Mouse (Mus musculus) kidney, postnatal 25 days (tissue): ENCODE measurements at regions not wholly inside any gene's neighbourhood (a gene's known extent, or its start where the extent isn't known, plus 50 kb on each side); places are given as distances from the start of the nearest gene placed in this dataset.
"Not testable (repeated sequence)": the region's sequence is repeated elsewhere in the genome, so short reads cannot be mapped to it uniquely, and the experiment has no call there.

ENCODE experiments used
- DNase-seq, 2 experiments: peaks; one replicate each; pipeline ENCODE4 v3.0.0; 2021; ENCODE audit warnings: mixed read lengths in 2 of 2

DNA sequence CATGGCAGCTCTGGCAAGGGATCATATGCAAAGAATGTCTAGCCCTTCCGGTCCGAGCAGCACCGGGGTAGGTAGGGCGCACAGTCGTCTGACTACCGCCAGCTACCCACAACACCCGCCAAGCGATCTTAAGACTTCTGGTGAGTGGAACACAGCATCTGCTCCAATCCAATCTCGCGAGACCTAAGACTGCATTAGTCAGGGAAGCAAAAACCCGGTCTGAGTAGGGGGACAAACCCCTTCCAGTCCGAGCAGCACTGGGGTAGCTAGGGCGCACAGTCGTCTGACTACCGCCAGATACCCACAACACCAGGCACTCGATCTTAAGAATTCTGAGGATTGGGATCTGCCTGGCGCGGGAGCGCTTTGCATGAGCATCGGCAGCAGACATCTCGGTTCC is 57.1 kb downstream of the Nap1l2 start:
- not testable (repeated sequence) for DNase-seq

DNA sequence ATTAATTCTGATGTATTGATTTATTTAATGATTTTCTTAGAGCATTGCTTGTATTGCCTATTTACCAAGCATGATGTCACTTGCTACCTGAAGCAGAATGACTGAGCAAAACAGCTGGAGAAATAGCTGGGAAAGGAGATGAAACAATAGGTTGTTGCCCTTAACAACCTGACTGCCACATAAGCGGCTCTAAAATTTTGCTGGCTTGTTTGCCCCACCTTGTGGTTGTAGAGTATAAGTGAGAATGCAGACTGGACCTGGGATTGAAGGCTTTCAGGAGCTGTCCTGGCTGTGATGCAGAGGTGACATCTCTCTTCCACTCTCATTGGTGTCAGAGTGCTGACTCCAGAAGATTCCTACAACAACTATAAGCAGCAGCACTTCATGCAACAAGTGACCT is 77.3 kb downstream of the Nap1l2 start:
- peak in 1 of 2 experiments; percentile 4 for DNase-seq

DNA sequence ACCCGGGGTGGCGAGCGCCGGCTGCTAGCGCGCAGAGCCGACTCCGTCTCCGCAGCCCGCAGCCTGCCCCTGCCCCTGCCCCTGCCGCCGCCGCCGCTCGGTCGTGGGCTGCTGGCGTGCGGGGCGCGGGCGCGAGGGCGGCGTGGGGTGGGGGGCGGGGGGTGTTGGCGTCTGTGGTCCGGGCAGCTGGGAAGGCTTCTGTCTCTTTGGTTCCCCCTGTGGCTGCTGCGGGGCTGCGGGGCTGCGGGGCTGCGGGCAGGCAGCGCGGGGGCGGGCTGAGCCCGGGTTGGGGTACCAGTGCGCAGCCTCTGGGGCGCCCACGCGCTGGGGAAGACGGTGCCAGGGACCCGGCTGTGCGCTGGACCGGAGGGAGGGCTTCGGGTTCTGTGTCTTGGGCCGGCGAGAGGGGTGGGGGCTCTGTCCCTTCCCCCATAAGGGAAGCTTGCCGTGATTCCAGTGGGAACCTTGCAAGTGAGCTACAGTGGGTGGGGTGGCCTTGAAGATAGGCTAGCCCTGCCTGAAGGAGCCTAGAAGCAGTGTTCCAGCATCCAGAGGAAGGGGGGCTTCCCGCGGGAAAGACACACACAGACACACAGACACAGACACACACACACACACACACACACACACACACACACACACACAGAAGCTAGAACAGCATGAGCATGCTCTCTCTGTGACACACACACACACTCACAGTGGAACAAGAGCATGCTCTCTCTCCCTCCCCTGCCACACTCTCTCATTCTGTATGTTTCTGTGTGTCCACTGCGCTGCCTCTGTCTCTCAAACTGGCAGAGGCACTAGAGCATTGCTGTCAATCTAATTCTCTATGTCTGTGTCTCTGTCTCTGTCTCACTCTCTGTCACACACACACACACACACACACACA is 118.5 kb downstream of the Nap1l2 start:
- DNase-seq: not testable (repeated sequence)

DNA sequence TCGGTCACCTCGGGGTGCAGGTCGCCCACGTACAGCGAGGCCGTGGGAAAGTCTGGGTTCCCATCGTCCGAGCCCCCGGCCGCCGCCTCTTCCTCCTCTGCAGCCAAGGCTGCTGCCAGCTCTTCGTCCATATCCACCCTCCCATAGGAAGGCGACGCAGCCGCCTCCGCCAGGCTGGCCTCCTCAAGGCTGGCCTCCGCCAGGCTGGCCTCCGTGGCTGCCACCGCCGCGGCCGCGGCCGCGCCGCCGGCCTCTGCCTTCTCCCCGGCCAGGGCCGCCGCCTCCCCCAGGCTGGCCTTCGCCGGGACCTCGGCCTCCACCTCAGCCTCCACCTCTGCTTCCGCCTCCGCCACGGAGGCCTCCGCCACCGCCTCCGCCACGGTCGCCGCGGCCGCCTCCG is 119.3 kb downstream of the Nap1l2 start:
- not testable (repeated sequence) for DNase-seq

DNA sequence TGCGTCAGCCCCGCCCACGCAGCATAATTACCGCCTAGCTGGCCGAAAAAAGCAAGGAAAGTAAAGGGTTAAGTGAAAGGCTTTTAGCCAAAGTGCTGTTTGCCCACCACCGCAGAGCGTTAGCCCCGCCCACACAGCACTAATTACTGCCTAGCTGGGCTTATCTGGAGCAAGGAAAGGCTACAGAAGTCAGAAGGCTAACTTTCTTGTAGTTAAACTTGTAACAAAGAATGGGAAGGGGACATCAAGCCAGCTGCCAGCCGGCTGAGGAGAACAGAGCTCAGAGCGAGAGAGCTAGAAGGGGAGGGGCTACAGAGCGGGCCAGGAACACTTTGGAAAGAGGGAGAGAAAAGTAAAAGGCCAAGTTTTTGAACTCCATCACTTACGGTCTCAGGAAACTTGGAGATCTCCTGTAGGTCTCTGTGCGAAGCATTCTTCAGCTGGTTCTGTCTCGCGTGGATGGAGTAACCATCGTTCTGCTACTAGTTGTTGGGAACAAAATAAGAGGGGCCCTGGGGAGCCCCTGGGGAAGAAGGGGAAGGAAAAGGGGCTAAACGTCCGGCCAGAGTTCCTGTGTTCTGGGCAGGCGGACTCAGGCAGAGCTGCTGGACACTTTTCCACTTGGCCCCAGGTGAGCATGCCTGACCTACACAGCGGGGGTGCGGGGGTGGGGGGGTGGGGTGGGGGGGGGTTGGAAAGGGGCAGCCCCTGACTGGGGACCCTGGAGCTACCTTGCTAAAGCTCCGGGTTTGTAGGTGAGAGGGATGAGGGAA is 98.3 kb downstream of the 1700018G05Rik start:
- DNase-seq: peak; percentile 9 to 37

DNA sequence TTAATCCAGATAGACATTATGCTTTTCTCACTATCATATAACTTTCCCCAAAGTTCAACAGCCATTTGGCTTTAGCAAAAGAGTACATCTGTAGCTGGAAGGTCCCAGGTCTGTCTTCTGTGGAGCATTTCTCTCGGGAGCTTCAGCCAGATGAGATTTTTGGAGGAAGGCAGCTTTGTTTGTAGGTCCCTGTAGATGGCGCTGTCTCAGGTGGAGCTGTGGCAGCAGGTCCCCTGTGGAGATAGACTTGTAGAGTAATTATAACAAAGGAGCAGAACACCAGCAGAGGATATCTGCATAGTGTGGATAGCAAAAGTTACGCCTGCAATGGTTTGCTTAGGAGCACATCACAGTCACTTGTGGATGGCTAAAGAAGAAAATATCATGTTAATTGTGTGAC is 97.3 kb downstream of the 1700018G05Rik start:
- not testable (repeated sequence) for DNase-seq

DNA sequence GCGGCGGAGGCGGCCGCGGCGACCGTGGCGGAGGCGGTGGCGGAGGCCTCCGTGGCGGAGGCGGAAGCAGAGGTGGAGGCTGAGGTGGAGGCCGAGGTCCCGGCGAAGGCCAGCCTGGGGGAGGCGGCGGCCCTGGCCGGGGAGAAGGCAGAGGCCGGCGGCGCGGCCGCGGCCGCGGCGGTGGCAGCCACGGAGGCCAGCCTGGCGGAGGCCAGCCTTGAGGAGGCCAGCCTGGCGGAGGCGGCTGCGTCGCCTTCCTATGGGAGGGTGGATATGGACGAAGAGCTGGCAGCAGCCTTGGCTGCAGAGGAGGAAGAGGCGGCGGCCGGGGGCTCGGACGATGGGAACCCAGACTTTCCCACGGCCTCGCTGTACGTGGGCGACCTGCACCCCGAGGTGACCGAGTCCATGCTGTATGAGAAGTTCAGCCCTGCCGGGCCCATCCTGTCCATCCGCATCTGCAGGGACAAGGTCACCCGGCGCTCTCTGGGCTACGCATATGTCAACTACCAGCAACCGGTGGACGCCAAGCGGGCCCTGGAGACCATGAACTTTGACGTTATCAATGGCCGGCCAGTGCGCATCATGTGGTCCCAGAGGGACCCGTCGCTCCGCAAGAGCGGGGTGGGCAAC is 85.4 kb downstream of the 1700018G05Rik start:
- not testable (repeated sequence) for DNase-seq

DNA sequence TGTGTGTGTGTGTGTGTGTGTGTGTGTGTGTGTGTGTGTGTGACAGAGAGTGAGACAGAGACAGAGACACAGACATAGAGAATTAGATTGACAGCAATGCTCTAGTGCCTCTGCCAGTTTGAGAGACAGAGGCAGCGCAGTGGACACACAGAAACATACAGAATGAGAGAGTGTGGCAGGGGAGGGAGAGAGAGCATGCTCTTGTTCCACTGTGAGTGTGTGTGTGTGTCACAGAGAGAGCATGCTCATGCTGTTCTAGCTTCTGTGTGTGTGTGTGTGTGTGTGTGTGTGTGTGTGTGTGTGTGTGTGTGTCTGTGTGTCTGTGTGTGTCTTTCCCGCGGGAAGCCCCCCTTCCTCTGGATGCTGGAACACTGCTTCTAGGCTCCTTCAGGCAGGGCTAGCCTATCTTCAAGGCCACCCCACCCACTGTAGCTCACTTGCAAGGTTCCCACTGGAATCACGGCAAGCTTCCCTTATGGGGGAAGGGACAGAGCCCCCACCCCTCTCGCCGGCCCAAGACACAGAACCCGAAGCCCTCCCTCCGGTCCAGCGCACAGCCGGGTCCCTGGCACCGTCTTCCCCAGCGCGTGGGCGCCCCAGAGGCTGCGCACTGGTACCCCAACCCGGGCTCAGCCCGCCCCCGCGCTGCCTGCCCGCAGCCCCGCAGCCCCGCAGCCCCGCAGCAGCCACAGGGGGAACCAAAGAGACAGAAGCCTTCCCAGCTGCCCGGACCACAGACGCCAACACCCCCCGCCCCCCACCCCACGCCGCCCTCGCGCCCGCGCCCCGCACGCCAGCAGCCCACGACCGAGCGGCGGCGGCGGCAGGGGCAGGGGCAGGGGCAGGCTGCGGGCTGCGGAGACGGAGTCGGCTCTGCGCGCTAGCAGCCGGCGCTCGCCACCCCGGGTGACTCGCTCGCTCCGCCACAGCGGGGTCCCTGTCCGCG is 84.4 kb downstream of the 1700018G05Rik start:
- not testable (repeated sequence) for DNase-seq

DNA sequence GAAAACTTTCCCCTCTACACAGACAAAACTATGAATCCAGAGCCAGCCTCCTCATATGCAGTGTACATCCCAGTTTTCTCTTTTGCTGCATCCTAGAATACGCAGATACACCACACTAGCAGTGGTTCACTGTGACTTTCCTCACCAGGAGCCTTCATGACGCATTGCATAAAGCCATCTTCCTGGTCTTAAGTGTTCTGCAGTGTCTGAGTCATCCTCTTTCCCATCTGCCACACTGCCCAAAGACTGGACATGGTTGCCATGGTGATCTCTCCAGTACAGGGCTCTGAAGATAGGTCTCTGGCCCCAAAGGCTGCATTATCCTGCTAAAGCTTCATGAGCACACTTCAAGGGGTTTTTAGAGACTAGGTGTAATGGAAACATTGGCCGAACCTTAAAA is 65.8 kb downstream of the 1700018G05Rik start:
- DNase-seq: not testable (repeated sequence)
